Mouse (Mus musculus): Measurements from ENCODE around the gene Pdzrn3. TPM values are rescaled to one million over a fixed set of nuclear protein-coding genes. Genes with fewer than 3 reads are reported as not detected.

The Pdzrn3 gene
- total and polyA plus RNA-seq, 3 experiments: not detected

- no peaks in the 10 kb centered on the region for H3K79me2 ChIP-seq (replicated peaks; ENCODE audit: control insufficient read depth, extremely low read depth, insufficient read depth, poor library complexity, severe bottlenecking)
- no peaks in the 10 kb centered on the region for H3K4me1 ChIP-seq (ENCODE audit: control insufficient read depth in 1 of 2, insufficient read depth in 2 of 2)
- dilution Hi-C loops (cut with MboI; ENCODE audit: extremely low pct_ligation_motif_present, extremely low pct_unique_long_range_greater_than_20kb, low sequenced_read_pairs): no loop called here
- H3K27ac ChIP-seq (ENCODE audit: insufficient read depth, low read depth): no peak overlapping the region
- no peaks in the 10 kb centered on the region for H3K36me3 ChIP-seq (replicated peaks in 1 of 2; ENCODE audit: control insufficient read depth in 1 of 2, insufficient read depth in 1 of 2, low read length in 1 of 2)
- H3K27me3 ChIP-seq (replicated peaks): no peaks in the 10 kb centered on the region
- TF ChIP-seq TCF12 (IDR thresholded peaks at IDR 0.05; ENCODE audit: low read depth, low read length): no peak
- TF ChIP-seq HCFC1 (IDR thresholded peaks at IDR 0.05; ENCODE audit: low read depth, low read length): no peak
- no peak for TF ChIP-seq RAD21 (IDR thresholded peaks at IDR 0.05; ENCODE audit: low read depth, low read length)
- in situ Hi-C loops (cut with MboI; ENCODE audit: low pct_ligation_motif_present, low pct_unique_long_range_greater_than_20kb, low sequenced_read_pairs): no loop called here
- DNase-seq (ENCODE audit: extremely low read depth): no peak
- H3K9ac ChIP-seq (ENCODE audit: insufficient read depth, low read depth): no peak overlapping the region
- no peak overlapping the region for H3K4me2 ChIP-seq (ENCODE audit: insufficient read depth, low read depth, poor library complexity, severe bottlenecking)
- no peak overlapping the region for H3K4me3 ChIP-seq (replicated peaks in 1 of 3; ENCODE audit: low read depth in 2 of 3, low read length in 2 of 3, poor library complexity in 1 of 3)
- H3K9me3 ChIP-seq (replicated peaks; ENCODE audit: low read length): peaks cover 70% of the 10 kb centered on the region
Measured at GRCm38 (mm10) chr6:101384476-101384875, 6.8 kb upstream of the Pdzrn3 start.

DNA sequence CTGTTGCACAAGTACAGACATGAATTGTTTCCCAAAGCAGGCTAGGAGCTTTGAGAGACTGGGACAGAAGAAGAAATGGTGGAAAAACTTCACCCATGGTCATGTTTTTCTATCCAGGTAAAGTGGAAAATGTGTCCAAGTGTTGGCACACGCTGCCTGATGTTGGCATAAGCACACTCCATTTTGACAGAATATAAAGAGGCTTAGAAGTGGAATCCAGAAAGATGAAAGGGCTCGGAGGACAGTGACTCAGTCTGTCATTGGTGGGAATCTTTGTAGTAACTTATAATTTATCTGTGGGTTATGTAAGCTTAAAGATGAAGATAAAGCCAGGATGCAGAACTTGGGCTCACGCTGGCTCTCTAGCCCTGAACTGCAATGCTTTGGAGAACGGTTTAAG, 5.2 kb upstream of the Pdzrn3 start:
- dilution Hi-C loops (cut with MboI; ENCODE audit: extremely low pct_ligation_motif_present, extremely low pct_unique_long_range_greater_than_20kb, low sequenced_read_pairs): no loop called here
- TF ChIP-seq SIN3A (IDR thresholded peaks at IDR 0.05; ENCODE audit: low read length) (no peak), HCFC1 (IDR thresholded peaks at IDR 0.05; ENCODE audit: low read depth, low read length) (no peak), ZMIZ1 (IDR thresholded peaks at IDR 0.05; ENCODE audit: low read depth, low read length) (no peak), IRF4 (IDR thresholded peaks at IDR 0.05; ENCODE audit: low read depth, low read length) (no peak), MXI1 (IDR thresholded peaks at IDR 0.05; ENCODE audit: low read depth, low read length) (no peak), MEF2A (IDR thresholded peaks at IDR 0.05; ENCODE audit: borderline replicate concordance, low read depth, low read length) (no peak), E2F4 (IDR thresholded peaks at IDR 0.05; ENCODE audit: insufficient replicate concordance, low read depth, low read length) (no peak), ZKSCAN1 (IDR thresholded peaks at IDR 0.05; ENCODE audit: borderline replicate concordance, low read depth, low read length) (no peak), MAZ (IDR thresholded peaks at IDR 0.05; ENCODE audit: low read depth, low read length) (no peak), MYC (IDR thresholded peaks at IDR 0.05; ENCODE audit: low read depth, low read length) (no peak), TCF12 (IDR thresholded peaks at IDR 0.05; ENCODE audit: low read depth, low read length) (no peak)

DNA sequence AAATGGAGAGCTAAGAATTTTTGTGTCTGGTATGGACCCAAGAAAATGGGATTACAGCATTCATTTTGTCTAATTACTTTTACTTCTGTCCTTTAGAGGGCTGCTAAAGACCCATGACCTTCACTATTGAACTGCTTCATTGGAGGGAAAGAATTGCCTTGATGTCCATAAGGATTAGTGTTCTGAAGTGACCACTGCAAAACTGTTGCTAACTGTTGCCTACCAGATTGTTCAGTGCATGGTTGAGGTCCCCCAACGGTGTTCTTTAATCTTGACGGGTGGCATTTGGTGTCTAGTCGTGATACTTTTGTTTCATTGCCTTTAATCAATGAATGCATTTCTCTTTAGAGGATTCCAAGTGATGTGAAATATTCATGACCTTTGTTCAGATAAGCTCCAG, 1.8 kb upstream of the Pdzrn3 start:
- H3K4me2 ChIP-seq (ENCODE audit: insufficient read depth, low read depth, poor library complexity, severe bottlenecking): no peak overlapping the region
- no peak for TF ChIP-seq POLR2A (IDR thresholded peaks at IDR 0.05; ENCODE audit: low read depth, low read length)
- TF ChIP-seq MEF2A (IDR thresholded peaks at IDR 0.05; ENCODE audit: borderline replicate concordance, low read depth, low read length): no peak
- TF ChIP-seq HCFC1 (IDR thresholded peaks at IDR 0.05; ENCODE audit: low read depth, low read length): no peak
- no peak for TF ChIP-seq MAX (IDR thresholded peaks at IDR 0.05; ENCODE audit: low read length)
- no peak for TF ChIP-seq SMC3 (IDR thresholded peaks at IDR 0.05; ENCODE audit: low read depth, low read length)
- no peak for TF ChIP-seq CHD1 (IDR thresholded peaks at IDR 0.05; ENCODE audit: low read depth, low read length)
- no peak for TF ChIP-seq NELFE (IDR thresholded peaks at IDR 0.05; ENCODE audit: low read depth, low read length)
- no peak overlapping the region for H3K4me3 ChIP-seq (replicated peaks in 1 of 3; ENCODE audit: low read depth in 2 of 3, low read length in 2 of 3, poor library complexity in 1 of 3)
- H3K27ac ChIP-seq (ENCODE audit: insufficient read depth, low read depth): no peak overlapping the region
- no peaks in the 10 kb centered on the region for H3K27me3 ChIP-seq (replicated peaks)
- dilution Hi-C loops (cut with MboI; ENCODE audit: extremely low pct_ligation_motif_present, extremely low pct_unique_long_range_greater_than_20kb, low sequenced_read_pairs) (no loop called here), in situ Hi-C loops (cut with MboI; ENCODE audit: low pct_ligation_motif_present, low pct_unique_long_range_greater_than_20kb, low sequenced_read_pairs) (no loop called here)
- no peak for DNase-seq (ENCODE audit: extremely low read depth)
- H3K9me3 ChIP-seq (replicated peaks; ENCODE audit: low read length): peaks cover 67% of the 10 kb centered on the region
- H3K36me3 ChIP-seq (replicated peaks in 1 of 2; ENCODE audit: control insufficient read depth in 1 of 2, insufficient read depth in 1 of 2, low read length in 1 of 2): no peaks in the 10 kb centered on the region
- no peaks in the 10 kb centered on the region for H3K79me2 ChIP-seq (replicated peaks; ENCODE audit: control insufficient read depth, extremely low read depth, insufficient read depth, poor library complexity, severe bottlenecking)
- no peak overlapping the region for H3K9ac ChIP-seq (ENCODE audit: insufficient read depth, low read depth)
- no peaks in the 10 kb centered on the region for H3K4me1 ChIP-seq (ENCODE audit: control insufficient read depth in 1 of 2, insufficient read depth in 2 of 2)

More for the DNA sequence above, 5.2 kb upstream of the Pdzrn3 start:
- Histone ChIP-seq H3K79me2 (replicated peaks; ENCODE audit: control insufficient read depth, extremely low read depth, insufficient read depth, poor library complexity, severe bottlenecking) (no peaks in the 10 kb centered on the region), H3K27ac (ENCODE audit: insufficient read depth, low read depth) (no peak overlapping the region), H3K4me1 (ENCODE audit: control insufficient read depth in 1 of 2, insufficient read depth in 2 of 2) (no peaks in the 10 kb centered on the region), H3K27me3 (replicated peaks) (no peaks in the 10 kb centered on the region), H3K9me3 (replicated peaks; ENCODE audit: low read length) (peaks cover 69% of the 10 kb centered on the region), H3K36me3 (replicated peaks in 1 of 2; ENCODE audit: control insufficient read depth in 1 of 2, insufficient read depth in 1 of 2, low read length in 1 of 2) (no peaks in the 10 kb centered on the region), H3K4me2 (ENCODE audit: insufficient read depth, low read depth, poor library complexity, severe bottlenecking) (no peak overlapping the region), H3K9ac (ENCODE audit: insufficient read depth, low read depth) (no peak overlapping the region), H3K4me3 (replicated peaks in 1 of 3; ENCODE audit: low read depth in 2 of 3, low read length in 2 of 3, poor library complexity in 1 of 3) (no peak overlapping the region)
- in situ Hi-C loops (cut with MboI; ENCODE audit: low pct_ligation_motif_present, low pct_unique_long_range_greater_than_20kb, low sequenced_read_pairs): no loop called here
- DNase-seq (ENCODE audit: extremely low read depth): no peak
